Mouse (Mus musculus) kidney, postnatal 0 days (tissue): ENCODE results near the gene Zbtb39. TPM values are rescaled to one million over a fixed set of nuclear protein-coding genes. Genes with fewer than 3 reads are reported as not detected.
A peak's percentile ranks its signal among the peaks of the same experiment; 100 is the strongest.

Source experiments
- ATAC-seq: fragments of 200-750 bp; cut with Nextera tagmentation; replicated peaks from 2 replicates; pipeline ENCODE4 v1.8.0; 2017; ENCODE audit warnings: low read depth, moderate number of reproducible peaks, moderate TSS enrichment, moderate library complexity; ENCODE audit not compliant: low FRiP score
- DNase-seq: peaks from one replicate; pipeline ENCODE4 v3.0.0-alpha.2; 2016; ENCODE audit warnings: low spot score
- H3K27ac ChIP-seq: fragments of 300-500 bp; sonication (generic); 2 replicates; pipeline ENCODE4 v1.5.1; 2014; ENCODE audit warnings: mild to moderate bottlenecking
- H3K27me3 ChIP-seq: fragments of 300-500 bp; sonication (generic); 2 replicates; pipeline ENCODE4 v1.6.1; 2014; ENCODE audit warnings: low read length, mixed read lengths; ENCODE audit not compliant: insufficient read depth
- H3K36me3 ChIP-seq: fragments of 300-500 bp; sonication (generic); 2 replicates; pipeline ENCODE4 v1.6.1; 2014; ENCODE audit warnings: low read length, mixed read lengths; ENCODE audit not compliant: insufficient read depth
- H3K4me1 ChIP-seq: fragments of 300-500 bp; sonication (generic); replicated peaks from 2 replicates; pipeline ENCODE4 v1.6.1; 2014; ENCODE audit warnings: antibody characterized with exemption, low read length, mixed read lengths; ENCODE audit not compliant: insufficient read depth
- H3K4me2 ChIP-seq: fragments of 300-500 bp; sonication (generic); 2 replicates; pipeline ENCODE4 v1.6.1; 2014; ENCODE audit warnings: mild to moderate bottlenecking, low read length, moderate library complexity, mixed read lengths
- H3K4me3 ChIP-seq: fragments of 300-500 bp; sonication (generic); replicated peaks from 2 replicates; pipeline ENCODE4 v1.5.1; 2014; ENCODE audit warnings: low read depth, low read length
- H3K9ac ChIP-seq: fragments of 300-500 bp; sonication (generic); 2 replicates; pipeline ENCODE4 v1.6.1; 2014; ENCODE audit warnings: low read depth, low read length
- H3K9me3 ChIP-seq: fragments of 300-500 bp; sonication (generic); replicated peaks from 2 replicates; pipeline ENCODE4 v1.6.1; 2016; ENCODE audit warnings: low read length, inconsistent platforms, mixed read lengths
- CTCF ChIP-seq: IDR thresholded peaks from 2 replicates; pipeline ENCODE4 v1.5.1; 2016; ENCODE audit warnings: antibody characterized with exemption, low read depth, mild to moderate bottlenecking, moderate library complexity
- WGBS: fragments of 180-500 bp; shearing (Covaris S2); extraction: QIAGEN DNeasy Blood & Tissue Kit; methylation state at CpG from one replicate; pipeline ENCODE4 v1.1.7; 2014; 5-methylcytosine and 5-hydroxymethylcytosine counted together
- polyA plus RNA-seq: library from polyadenylated mRNA; unstranded; fragments of >200 nt; fragmentation: Nextera tagmentation; extraction: Ambion mirVana; gene quantifications from 2 replicates; pipeline ENCODE4 v1.2.1, GENCODE M21; 2015

Zbtb39 gene
- polyA plus RNA-seq, 1 experiment from 2014 or later = 2.8 TPM

GRCm38 (mm10) chr10:127704293-127704692 lies 35.0 kb upstream of the Zbtb39 start:
- Histone ChIP-seq H3K4me2 (no peak overlapping the region), H3K36me3 (no peaks in the 10 kb centered on the region), H3K4me3 (no peak overlapping the region), H3K27ac (no peak overlapping the region), H3K27me3 (no peaks in the 10 kb centered on the region), H3K9me3 (no peaks in the 10 kb centered on the region), H3K9ac (no peak overlapping the region), H3K4me1 (no peaks in the 10 kb centered on the region)
- 68% methylated on average over 2 of the region's 2 CpGs for WGBS
- ATAC-seq = no peak
- TF ChIP-seq CTCF = no peak
- DNase-seq = no peak

GRCm38 (mm10) chr10:127704766-127705220 lies 34.5 kb upstream of the Zbtb39 start, which contains the start of gene Myo1a:
Myo1a (plus strand) TSS chr10:127705170.
- TF ChIP-seq CTCF = no peak
- 76% methylated on average over 2 of the region's 2 CpGs for WGBS
- Histone ChIP-seq H3K4me1 (no peaks in the 10 kb centered on the region), H3K4me3 (no peak within 1 kb of the TSS), H3K36me3 (no peaks in the 10 kb centered on the region), H3K27me3 (no peaks in the 10 kb centered on the region), H3K9me3 (no peaks in the 10 kb centered on the region), H3K9ac (no peak within 1 kb of the TSS), H3K27ac (no peak within 1 kb of the TSS), H3K4me2 (no peak within 1 kb of the TSS)
- DNase-seq (no peak), ATAC-seq (no peak)

DNA sequence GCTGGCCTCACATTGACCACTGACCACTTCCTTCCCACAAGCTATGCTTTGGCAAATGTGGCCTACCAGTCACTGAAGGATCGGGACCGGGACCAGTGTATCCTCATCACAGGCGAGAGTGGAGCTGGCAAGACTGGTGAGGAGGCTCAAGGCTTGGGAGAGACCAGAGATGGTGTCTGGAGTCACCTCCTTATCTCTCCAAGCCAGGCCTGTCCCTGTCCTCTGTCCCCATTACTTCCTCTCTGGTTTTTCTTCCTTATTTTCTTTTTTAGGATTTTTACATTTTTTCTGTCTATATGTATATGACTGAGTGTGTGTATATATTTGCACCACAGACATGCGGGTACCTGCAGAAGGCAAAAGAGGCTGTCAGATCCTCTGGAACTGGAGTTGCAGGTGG lies 33.6 kb upstream of the Zbtb39 start:
- Histone ChIP-seq H3K4me3 (no peak overlapping the region), H3K9me3 (no peaks in the 10 kb centered on the region), H3K4me2 (no peak overlapping the region), H3K27ac (no peak overlapping the region), H3K4me1 (no peaks in the 10 kb centered on the region), H3K27me3 (no peaks in the 10 kb centered on the region), H3K36me3 (no peaks in the 10 kb centered on the region), H3K9ac (no peak overlapping the region)
- WGBS = 95% methylated on average over 4 of the region's 4 CpGs
- ATAC-seq (no peak), DNase-seq (no peak)
- TF ChIP-seq CTCF = no peak

GRCm38 (mm10) chr10:127707721-127708120 lies 31.6 kb upstream of the Zbtb39 start:
- Histone ChIP-seq H3K4me3 (no peak overlapping the region), H3K4me1 (no peaks in the 10 kb centered on the region), H3K9ac (no peak overlapping the region), H3K36me3 (no peaks in the 10 kb centered on the region), H3K27me3 (no peaks in the 10 kb centered on the region), H3K4me2 (no peak overlapping the region), H3K27ac (no peak overlapping the region), H3K9me3 (no peaks in the 10 kb centered on the region)
- no peak for TF ChIP-seq CTCF
- WGBS = 71% methylated on average over 7 of the region's 7 CpGs
- ATAC-seq (no peak), DNase-seq (peak; percentile 23)

DNA sequence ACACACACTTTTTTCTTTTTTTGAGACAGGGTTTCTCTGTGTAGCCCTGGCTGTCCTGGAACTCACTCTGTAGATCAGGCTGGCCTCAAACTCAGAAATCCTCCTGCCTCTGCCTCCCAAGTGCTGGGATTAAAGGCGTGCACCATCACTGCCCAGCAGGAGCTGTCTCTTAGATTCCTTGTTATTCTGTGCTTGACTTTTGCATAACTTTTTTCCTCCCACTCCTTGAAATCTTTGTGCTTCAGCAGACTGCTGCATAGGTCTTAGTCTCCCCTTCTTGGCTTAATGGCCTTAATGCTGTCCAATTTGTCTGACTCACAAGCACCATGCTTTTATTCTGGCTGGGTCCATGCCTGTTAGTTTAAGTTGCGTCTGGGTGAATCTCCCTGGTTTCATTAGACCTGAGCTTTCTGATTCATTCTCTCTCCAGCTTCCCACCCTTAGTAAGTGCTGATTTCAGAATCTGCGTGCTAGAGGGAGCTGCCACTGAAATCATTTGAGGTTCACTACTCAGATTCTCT lies 30.4 kb upstream of the Zbtb39 start:
- Histone ChIP-seq H3K4me3 (no peak overlapping the region), H3K9me3 (no peaks in the 10 kb centered on the region), H3K27me3 (no peaks in the 10 kb centered on the region), H3K4me1 (no peaks in the 10 kb centered on the region), H3K9ac (no peak overlapping the region), H3K36me3 (no peaks in the 10 kb centered on the region), H3K4me2 (no peak overlapping the region), H3K27ac (no peak overlapping the region)
- no peak for DNase-seq
- 80% methylated on average over 3 of the region's 3 CpGs for WGBS
- TF ChIP-seq CTCF = no peak
- ATAC-seq = no peak

DNA sequence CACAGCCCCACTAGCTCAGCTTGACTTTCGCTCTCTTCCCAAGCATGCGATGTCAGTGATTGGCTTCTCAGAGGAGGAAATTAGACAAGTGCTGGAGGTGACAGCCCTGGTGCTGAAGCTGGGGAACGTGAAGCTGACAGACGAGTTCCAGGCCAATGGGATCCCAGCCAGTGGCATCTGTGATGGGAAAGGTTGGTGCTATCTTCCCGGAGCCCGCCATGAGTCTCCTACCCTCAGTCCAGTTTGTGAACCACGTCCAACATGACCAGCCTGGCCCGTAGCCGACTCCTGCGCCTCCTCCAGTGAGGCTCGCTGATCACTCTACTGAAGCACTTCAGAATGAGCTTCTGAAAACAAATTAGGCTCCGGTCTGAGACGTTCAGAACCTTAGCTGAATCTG lies 29.0 kb upstream of the Zbtb39 start:
- DNase-seq (peak; percentile 29), ATAC-seq (no peak)
- Histone ChIP-seq H3K27me3 (no peaks in the 10 kb centered on the region), H3K4me3 (no peak overlapping the region), H3K4me2 (no peak overlapping the region), H3K36me3 (no peaks in the 10 kb centered on the region), H3K27ac (no peak overlapping the region), H3K9me3 (no peaks in the 10 kb centered on the region), H3K4me1 (no peaks in the 10 kb centered on the region), H3K9ac (no peak overlapping the region)
- TF ChIP-seq CTCF = no peak
- 47% methylated on average over 13 of the region's 13 CpGs for WGBS

DNA sequence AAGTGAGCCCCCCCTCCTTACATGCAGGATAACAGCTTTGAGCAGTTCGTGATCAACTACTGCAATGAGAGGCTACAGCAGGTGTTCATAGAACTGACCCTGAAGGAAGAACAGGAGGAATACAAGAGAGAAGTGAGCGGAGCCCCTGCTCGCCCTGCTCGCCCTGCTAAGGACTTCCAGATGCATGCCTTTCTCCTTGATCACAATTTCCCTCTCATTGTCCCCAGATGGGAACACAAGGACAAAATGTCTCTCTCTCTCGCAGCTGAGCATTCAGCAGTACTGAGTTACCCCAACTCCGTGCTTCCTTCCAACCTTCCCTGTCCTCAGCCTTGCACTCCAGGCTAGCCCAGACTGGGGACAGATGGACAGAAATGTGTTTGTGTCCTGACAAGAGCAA lies 26.6 kb upstream of the Zbtb39 start:
- DNase-seq = no peak
- no peak for TF ChIP-seq CTCF
- Histone ChIP-seq H3K4me1 (no peaks in the 10 kb centered on the region), H3K4me3 (no peak overlapping the region), H3K27me3 (no peaks in the 10 kb centered on the region), H3K9ac (no peak overlapping the region), H3K9me3 (no peaks in the 10 kb centered on the region), H3K36me3 (no peaks in the 10 kb centered on the region), H3K27ac (no peak overlapping the region), H3K4me2 (no peak overlapping the region)
- 85% methylated on average over 6 of the region's 6 CpGs for WGBS
- ATAC-seq = no peak
